Mouse (Mus musculus) hindbrain, embryonic 10.5 days (tissue): ENCODE results near the gene Aldh6a1. TPM values are rescaled to one million over a fixed set of nuclear protein-coding genes. Genes with fewer than 3 reads are reported as not detected.
A peak's percentile ranks its signal among the peaks of the same experiment; 100 is the strongest.

Experiments used
- DNase-seq: peaks from one replicate; pipeline ENCODE4 v3.0.0-alpha.2; 2017; ENCODE audit warnings: low spot score
- H3K27ac ChIP-seq: fragments of 300-500 bp; sonication (generic); 2 replicates; pipeline ENCODE4 v1.5.1; 2016; ENCODE audit warnings: mild to moderate bottlenecking, moderate library complexity
- H3K27me3 ChIP-seq: fragments of 300-500 bp; sonication (generic); 2 replicates; pipeline ENCODE4 v1.6.1; 2016; ENCODE audit warnings: mild to moderate bottlenecking; ENCODE audit not compliant: poor library complexity, insufficient read depth, severe bottlenecking
- H3K36me3 ChIP-seq: fragments of 300-500 bp; sonication (generic); 2 replicates; pipeline ENCODE4 v1.6.1; 2016; ENCODE audit warnings: mild to moderate bottlenecking, moderate library complexity
- H3K4me1 ChIP-seq: fragments of 300-500 bp; sonication (generic); replicated peaks from 2 replicates; pipeline ENCODE4 v1.6.1; 2016; ENCODE audit warnings: mild to moderate bottlenecking
- H3K4me3 ChIP-seq: fragments of 300-500 bp; sonication (generic); 2 replicates; pipeline ENCODE4 v1.5.1; 2016; ENCODE audit warnings: mild to moderate bottlenecking, moderate library complexity
- H3K9me3 ChIP-seq: fragments of 300-500 bp; sonication (generic); 2 replicates; pipeline ENCODE4 v1.6.1; 2016; ENCODE audit warnings: mild to moderate bottlenecking, moderate library complexity
- WGBS: fragments of 180-500 bp; shearing (Covaris S2); methylation state at CpG from one replicate; pipeline ENCODE4 v1.1.7; 2016; 5-methylcytosine and 5-hydroxymethylcytosine counted together
- polyA plus RNA-seq: library from polyadenylated mRNA; unstranded; fragments of >200 nt; fragmentation: Nextera tagmentation; extraction: Ambion mirVana; gene quantifications from 2 replicates; pipeline ENCODE4 v1.2.1, GENCODE M21; 2016

The Aldh6a1 gene
- 15.6 and 16.4 TPM in 2 replicates for polyA plus RNA-seq

DNA sequence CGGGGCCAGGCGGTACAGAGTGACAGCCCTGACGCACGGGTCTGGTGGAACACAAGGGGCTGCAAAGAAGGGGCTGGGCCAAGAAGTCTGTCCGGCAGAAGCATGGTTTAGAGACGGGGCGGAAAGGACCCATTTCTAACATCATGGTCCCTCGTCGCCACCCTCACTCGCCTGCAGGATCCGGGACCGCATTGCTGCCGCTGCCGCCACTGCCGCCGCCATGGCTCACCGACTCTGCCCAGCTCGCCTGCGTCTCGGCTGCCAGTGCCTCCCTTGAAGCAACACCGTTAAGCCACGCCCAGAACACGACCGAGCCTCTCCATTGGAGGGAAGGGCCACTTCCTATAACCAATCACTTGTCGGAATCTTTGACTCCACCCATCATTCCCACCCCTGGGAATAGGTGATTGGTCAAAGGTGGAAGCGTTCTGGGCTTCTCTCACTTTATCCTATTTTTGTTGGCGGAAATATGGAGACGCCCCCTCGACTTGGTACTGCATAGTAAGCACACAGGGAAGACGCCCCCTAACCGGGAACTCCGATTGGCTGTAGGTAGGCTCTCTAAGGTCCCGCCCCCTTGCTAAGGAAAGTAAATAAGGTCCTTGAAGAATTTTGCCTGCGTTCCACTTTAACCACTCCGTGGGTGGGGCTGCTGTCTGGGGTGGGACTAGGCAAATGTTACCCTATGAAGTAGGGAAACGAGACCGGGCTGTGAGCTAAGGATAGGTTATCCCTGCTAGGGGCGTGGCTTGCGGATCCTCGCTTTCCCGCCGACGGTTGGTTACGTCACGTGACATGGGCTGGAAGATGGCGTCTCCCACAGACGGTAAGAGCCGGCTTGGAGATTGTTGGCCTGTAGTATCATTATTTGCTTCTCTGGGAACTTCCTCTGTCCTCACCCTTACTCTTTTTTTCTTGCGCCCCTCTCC lies at the start of gene Aldh6a1, which contains the start of gene Lin52:
Gene Aldh6a1, minus strand, starts transcription at position 287 of the 929 bp plus-strand sequence.
Gene Lin52, plus strand, starts transcription at position 705 of the 929 bp plus-strand sequence.
- Histone ChIP-seq H3K27me3 (no peaks in the 10 kb centered on the region), H3K4me1 (peaks cover 24% of the 10 kb centered on the region), H3K36me3 (no peaks in the 10 kb centered on the region), H3K27ac (peak within 1 kb of the TSS; percentile 89), H3K4me3 (peak within 1 kb of the TSS; percentile 86), H3K9me3 (no peaks in the 10 kb centered on the region)
- WGBS, result under 1% methylated on average over 49 of the region's 49 CpGs
- peak; percentile 94 for DNase-seq

- 94% methylated on average over 1 of the region's 1 CpGs for WGBS
- DNase-seq, result no peak
These were observed 46.0 kb upstream of the Aldh6a1 start for GRCm38 (mm10) chr12:84496795-84497194.

GRCm38 (mm10) chr12:84487324-84488056 lies 36.7 kb upstream of the Aldh6a1 start:
- H3K4me1 ChIP-seq, result peaks cover 10% of the 10 kb centered on the region
- H3K9me3 ChIP-seq, result no peaks in the 10 kb centered on the region
- peaks cover 67% of the 10 kb centered on the region for H3K27me3 ChIP-seq
- WGBS, result 53% methylated on average over 8 of the region's 8 CpGs
- H3K4me3 ChIP-seq, result no peak overlapping the region
- no peak overlapping the region for H3K27ac ChIP-seq
- DNase-seq, result peak; percentile 65
- H3K36me3 ChIP-seq, result 0 out of 2 replicates have a peak, but pooled peaks cover 4% of the 10 kb centered on the region

More at GRCm38 (mm10) chr12:84496795-84497194, 46.0 kb upstream of the Aldh6a1 start:
- Histone ChIP-seq H3K27me3 (peaks cover 17% of the 10 kb centered on the region), H3K4me3 (no peak overlapping the region), H3K9me3 (no peaks in the 10 kb centered on the region), H3K36me3 (no peaks in the 10 kb centered on the region), H3K4me1 (0 out of 2 replicates have a peak, but pooled peaks cover 5% of the 10 kb centered on the region), H3K27ac (no peak overlapping the region)

DNA sequence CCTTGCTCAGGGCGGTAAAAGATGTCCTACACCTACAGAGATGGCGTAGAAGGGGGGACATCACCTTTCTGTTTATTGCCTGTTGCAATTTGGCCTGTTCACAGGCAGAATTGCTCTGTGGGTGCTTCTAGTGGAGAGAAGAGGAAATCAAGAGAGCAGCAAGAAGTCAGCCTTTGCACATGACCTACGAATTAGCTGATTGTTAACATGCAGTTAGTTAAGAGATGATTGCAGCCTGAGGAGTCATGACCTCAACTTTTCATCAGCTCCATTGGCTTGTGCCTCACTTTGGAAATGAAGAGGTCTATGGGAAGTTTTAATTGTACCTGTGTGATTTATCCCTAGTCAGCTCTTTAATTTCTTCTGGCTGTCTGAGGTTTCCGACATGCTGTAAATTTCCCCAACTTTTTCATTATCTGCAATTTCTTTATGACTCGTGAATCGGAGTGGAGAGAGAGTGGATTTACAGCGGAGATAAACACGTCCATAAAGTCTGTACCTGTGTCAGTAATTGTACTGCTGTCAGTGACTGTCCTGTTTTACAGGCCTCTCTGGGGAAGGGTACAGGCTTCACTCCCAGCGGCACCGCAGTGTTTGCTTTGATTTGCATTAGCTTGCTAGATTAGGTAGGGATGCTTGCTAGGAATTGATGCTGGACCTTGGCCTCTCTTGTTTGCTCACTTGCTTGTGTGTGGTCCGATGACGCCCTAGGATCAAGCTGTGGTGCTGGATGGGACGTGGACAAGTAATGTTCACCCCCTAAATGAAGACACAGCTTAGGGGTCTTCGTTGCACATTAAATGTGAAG lies 32.2 kb upstream of the Aldh6a1 start:
- DNase-seq, result no peak
- Histone ChIP-seq H3K36me3 (peaks cover 11% of the 10 kb centered on the region; the same call in 1 of the 2 replicates), H3K4me1 (peaks cover 9% of the 10 kb centered on the region), H3K9me3 (no peaks in the 10 kb centered on the region), H3K27me3 (peaks cover 48% of the 10 kb centered on the region), H3K27ac (no peak overlapping the region), H3K4me3 (no peak overlapping the region)
- 94% methylated on average over 14 of the region's 14 CpGs for WGBS

DNA sequence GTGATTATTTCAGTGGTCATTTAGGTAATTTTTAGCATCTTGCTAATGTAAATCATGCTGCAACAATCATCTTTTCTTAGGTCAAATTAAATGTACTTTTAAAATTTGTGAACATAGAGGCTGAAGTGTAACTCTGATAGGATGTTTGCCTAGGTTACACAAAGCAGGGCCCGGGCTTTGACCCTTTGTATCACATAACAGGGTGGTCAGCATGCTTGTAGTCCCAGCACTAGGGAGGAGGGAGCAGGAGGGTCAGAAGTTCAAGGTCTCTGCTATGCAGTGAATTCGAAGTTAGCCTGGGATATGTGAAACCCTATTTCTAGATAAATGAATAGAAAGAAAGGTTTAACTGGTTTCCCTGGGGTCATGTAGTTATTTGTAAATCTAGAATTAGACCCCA lies 30.4 kb upstream of the Aldh6a1 start:
- no peak overlapping the region for H3K27ac ChIP-seq
- peaks cover 14% of the 10 kb centered on the region; the same call in 1 of the 2 replicates for H3K36me3 ChIP-seq
- peaks cover 46% of the 10 kb centered on the region for H3K27me3 ChIP-seq
- no peaks in the 10 kb centered on the region for H3K4me1 ChIP-seq
- H3K9me3 ChIP-seq, result no peaks in the 10 kb centered on the region
- no peak for DNase-seq
- WGBS, result 67% methylated on average over 2 of the region's 2 CpGs
- no peak overlapping the region for H3K4me3 ChIP-seq

DNA sequence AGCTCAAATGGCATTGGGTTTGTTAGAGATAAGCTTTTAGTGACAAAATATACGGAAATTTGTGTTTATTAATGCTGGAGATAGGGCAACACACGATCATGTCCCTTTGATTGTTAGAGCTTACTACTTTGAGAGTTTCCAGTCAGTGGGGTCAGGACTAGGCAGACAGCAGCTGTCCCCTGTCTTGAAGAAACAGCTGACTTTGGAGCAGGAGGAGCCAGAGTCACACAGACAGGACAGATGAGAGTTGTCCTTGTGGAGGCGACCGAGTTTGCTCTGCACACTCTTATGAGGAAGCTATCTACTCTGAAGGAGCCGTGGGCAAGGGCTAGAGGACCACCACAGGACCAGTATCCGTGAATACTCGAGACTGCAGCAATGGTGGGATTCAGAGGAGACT lies 28.1 kb upstream of the Aldh6a1 start:
- H3K4me1 ChIP-seq, result no peaks in the 10 kb centered on the region
- DNase-seq, result no peak
- H3K36me3 ChIP-seq, result peaks cover 29% of the 10 kb centered on the region
- H3K27ac ChIP-seq, result no peak overlapping the region
- no peaks in the 10 kb centered on the region for H3K9me3 ChIP-seq
- H3K4me3 ChIP-seq, result no peak overlapping the region
- H3K27me3 ChIP-seq, result peaks cover 26% of the 10 kb centered on the region
- WGBS, result 94% methylated on average over 7 of the region's 7 CpGs

DNA sequence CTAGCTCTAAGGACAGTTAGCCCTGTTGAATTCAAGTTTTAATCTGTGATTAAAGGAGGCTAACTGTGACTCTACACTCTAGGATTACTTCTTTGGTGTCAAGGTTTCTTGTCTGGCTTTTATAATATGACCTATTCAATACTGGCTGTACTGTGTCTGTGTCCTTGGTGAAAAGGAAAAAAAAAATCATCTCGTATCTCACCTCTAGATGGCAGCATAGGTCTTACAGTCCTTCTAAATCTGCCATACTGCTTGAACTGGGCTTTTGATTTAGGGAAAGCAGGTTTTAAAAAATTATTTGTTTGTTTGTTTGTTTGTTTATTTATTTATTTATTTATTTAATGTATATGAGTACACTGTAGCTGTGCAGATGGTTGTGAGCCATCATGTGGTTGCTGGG lies 17.9 kb upstream of the Aldh6a1 start:
- Histone ChIP-seq H3K27me3 (no peaks in the 10 kb centered on the region), H3K9me3 (no peaks in the 10 kb centered on the region), H3K36me3 (peaks cover 36% of the 10 kb centered on the region), H3K4me1 (no peaks in the 10 kb centered on the region), H3K27ac (no peak overlapping the region), H3K4me3 (no peak overlapping the region)
- no peak for DNase-seq
- 6% methylated on average over 1 of the region's 1 CpGs for WGBS

DNA sequence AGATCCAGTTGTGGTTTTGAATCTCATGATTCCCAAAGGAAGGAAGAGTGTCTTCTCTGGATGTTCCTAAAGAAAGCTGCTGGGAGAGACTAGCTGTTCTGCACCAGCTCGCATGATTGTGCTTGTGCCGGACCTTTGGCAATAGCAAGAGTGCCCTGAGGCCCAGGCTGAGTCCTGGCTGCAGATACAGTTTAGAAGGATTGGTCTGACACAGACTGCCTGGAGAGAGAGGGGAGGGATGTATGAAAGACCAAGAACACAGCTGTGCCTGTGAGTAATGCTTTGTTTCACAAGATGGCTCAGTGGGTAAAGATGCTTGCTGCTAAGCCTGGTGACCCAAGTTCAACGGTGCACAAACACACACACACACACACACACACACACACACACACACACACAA lies 12.1 kb upstream of the Aldh6a1 start:
- Histone ChIP-seq H3K27me3 (no peaks in the 10 kb centered on the region), H3K4me1 (no peaks in the 10 kb centered on the region), H3K27ac (no peak overlapping the region; the same call in 1 of the 2 replicates), H3K4me3 (no peak overlapping the region), H3K9me3 (no peaks in the 10 kb centered on the region; the same call in 1 of the 2 replicates), H3K36me3 (peaks cover 58% of the 10 kb centered on the region)
- 86% methylated on average over 3 of the region's 3 CpGs for WGBS
- DNase-seq, result no peak

DNA sequence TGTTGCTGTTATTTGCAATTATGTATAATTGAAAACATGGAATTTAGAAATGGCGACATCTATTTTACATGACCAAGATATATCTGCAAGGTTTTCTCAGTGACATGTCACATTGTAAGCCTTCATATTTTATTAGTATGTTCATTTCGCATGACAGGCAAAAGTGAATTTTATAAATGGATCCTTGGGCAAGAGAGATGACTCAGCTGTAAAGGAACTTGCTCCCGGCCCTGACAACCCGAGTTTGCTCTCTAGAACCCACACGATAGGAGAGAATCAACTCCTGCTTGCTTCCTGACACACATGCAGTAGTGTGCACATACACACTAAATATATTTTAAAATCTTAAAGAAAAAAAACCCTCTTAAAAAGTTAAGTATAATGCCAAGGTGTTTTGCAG lies 10.6 kb upstream of the Aldh6a1 start:
- no peaks in the 10 kb centered on the region; the same call in 1 of the 2 replicates for H3K9me3 ChIP-seq
- peaks cover 70% of the 10 kb centered on the region for H3K36me3 ChIP-seq
- WGBS, result 93% methylated on average over 5 of the region's 5 CpGs
- no peak for DNase-seq
- H3K27me3 ChIP-seq, result no peaks in the 10 kb centered on the region
- H3K27ac ChIP-seq, result no peak overlapping the region
- no peak overlapping the region for H3K4me3 ChIP-seq
- H3K4me1 ChIP-seq, result no peaks in the 10 kb centered on the region

- H3K9me3 ChIP-seq, result no peaks in the 10 kb centered on the region; the same call in 1 of the 2 replicates
- peaks cover 69% of the 10 kb centered on the region for H3K36me3 ChIP-seq
- H3K4me1 ChIP-seq, result no peaks in the 10 kb centered on the region
- H3K27ac ChIP-seq, result no peak overlapping the region
- DNase-seq, result no peak
- no peaks in the 10 kb centered on the region for H3K27me3 ChIP-seq
- 64% methylated on average over 1 of the region's 1 CpGs for WGBS
- H3K4me3 ChIP-seq, result no peak overlapping the region
These were observed 9.0 kb upstream of the Aldh6a1 start for GRCm38 (mm10) chr12:84459845-84460244.

DNA sequence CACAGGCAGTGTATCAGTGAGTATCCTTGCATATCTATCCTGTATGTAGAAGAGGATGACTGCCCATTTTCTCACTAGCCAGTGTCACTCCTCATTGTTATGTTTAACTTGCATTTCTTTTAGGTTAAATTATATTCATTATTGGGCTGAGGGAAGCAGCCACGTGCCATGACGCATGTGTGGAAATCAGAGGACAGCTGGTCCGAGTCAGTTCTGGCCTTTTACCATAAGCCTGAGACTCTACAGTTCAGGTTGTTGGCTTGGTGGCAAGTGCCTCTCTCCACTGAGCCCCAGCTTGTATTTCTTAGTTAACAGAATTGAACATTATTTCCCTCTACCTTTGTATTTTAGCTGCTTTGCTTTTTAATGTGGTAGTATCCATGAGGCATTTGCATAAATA lies 6.1 kb upstream of the Aldh6a1 start:
- H3K4me1 ChIP-seq, result peaks cover 11% of the 10 kb centered on the region
- 93% methylated on average over 3 of the region's 3 CpGs for WGBS

DNA sequence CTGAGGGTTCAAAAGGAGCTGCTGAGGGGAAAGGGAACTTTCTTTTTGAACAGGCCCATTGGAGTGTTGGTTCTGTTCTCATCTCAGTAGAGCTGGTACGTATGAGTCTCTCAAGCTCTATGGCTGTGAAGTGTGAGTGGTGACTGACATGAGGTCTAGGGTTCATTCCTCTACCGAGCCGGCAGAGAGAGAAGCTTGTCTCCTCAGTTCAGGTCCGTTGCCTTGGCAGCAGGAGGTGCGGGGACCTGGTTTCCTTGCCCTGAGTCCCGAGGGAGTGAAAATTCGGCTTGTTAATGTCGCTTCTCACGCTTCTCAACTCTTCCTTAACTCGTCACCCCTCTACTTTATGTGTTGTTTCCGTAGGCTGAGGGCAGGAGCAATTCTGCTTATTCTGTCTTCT lies 997 bp upstream of the Aldh6a1 start:
- H3K9me3 ChIP-seq, result no peaks in the 10 kb centered on the region
- H3K36me3 ChIP-seq, result peaks cover 2% of the 10 kb centered on the region
- DNase-seq, result no peak
- 4% methylated on average over 11 of the region's 11 CpGs for WGBS
- H3K4me3 ChIP-seq, result peak overlapping the region; percentile 86
- peaks cover 24% of the 10 kb centered on the region for H3K4me1 ChIP-seq
- H3K27me3 ChIP-seq, result no peaks in the 10 kb centered on the region
- peak overlapping the region; percentile 89 for H3K27ac ChIP-seq

More for the DNA sequence above, 6.1 kb upstream of the Aldh6a1 start:
- no peak for DNase-seq
- H3K9me3 ChIP-seq, result no peaks in the 10 kb centered on the region; the same call in 1 of the 2 replicates
- H3K27me3 ChIP-seq, result no peaks in the 10 kb centered on the region
- H3K27ac ChIP-seq, result no peak overlapping the region
- H3K36me3 ChIP-seq, result peaks cover 41% of the 10 kb centered on the region
- no peak overlapping the region for H3K4me3 ChIP-seq
